Mouse (Mus musculus): ENCODE results near the gene Slc12a6. TPM values are rescaled to one million over a fixed set of nuclear protein-coding genes. Genes with fewer than 3 reads are reported as not detected.

The Slc12a6 gene
- polyA plus RNA-seq, 1 experiment: 115 TPM

GRCm38 (mm10) chr2:112378973-112379898 is 113.6 kb downstream of the Slc12a6 start, which contains the start of gene Katnbl1:
Katnbl1 (plus strand) TSS chr2:112379211.
- DNase-seq (ENCODE audit: extremely low spot score in 1 of 2, low spot score in 1 of 2): peak; percentile 63 to 93

- no peak for DNase-seq (ENCODE audit: extremely low spot score in 1 of 2, low spot score in 1 of 2)
Measured at GRCm38 (mm10) chr2:112380131-112380530, 114.5 kb downstream of the Slc12a6 start.

DNA sequence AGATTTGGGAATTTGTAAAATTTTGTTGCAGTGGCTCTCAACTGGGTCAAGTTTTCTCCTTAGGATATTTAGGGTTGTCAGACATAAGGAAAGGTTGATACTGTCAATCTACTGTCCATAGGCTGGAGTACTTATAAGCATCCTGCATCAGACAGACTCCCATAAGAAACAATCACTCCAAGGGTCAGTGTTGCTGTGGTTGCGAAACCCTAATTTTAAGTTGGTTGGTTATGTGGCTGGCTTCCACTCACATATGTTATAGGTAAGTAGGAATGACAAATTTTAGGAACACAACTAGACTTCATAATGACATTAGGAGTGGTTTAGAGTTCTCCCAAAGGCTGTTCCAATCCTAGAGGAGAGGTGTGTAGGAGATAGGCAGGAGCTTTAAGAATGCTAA is 115.6 kb downstream of the Slc12a6 start:
- DNase-seq (ENCODE audit: extremely low spot score in 1 of 2, low spot score in 1 of 2): no peak

- DNase-seq (ENCODE audit: extremely low spot score in 1 of 2, low spot score in 1 of 2): no peak
Measured at GRCm38 (mm10) chr2:112390843-112391242, 125.2 kb downstream of the Slc12a6 start.

- no peak for DNase-seq (ENCODE audit: extremely low spot score in 1 of 2, low spot score in 1 of 2)
Measured at GRCm38 (mm10) chr2:112391346-112392000, 125.8 kb downstream of the Slc12a6 start.

DNA sequence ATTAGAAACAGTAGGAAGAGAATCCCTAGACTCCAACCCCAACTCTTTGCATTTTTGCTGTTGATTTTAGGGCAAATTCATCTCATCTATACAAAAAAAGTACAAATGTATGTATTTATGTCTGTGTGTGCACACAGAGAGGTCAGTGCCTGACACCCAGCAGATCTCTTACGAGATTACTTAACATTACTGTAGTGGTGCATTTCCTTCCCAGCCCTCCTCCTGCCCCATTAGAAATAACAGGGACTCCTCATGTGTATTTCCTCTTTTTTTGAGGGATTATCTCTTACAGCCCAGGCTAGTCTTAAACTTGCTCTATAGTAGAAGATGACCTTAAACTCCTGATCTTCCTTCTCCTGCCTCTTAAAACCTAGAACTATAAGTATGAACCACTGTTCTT is 127.1 kb downstream of the Slc12a6 start:
- DNase-seq (ENCODE audit: extremely low spot score in 1 of 2, low spot score in 1 of 2): no peak

- DNase-seq (ENCODE audit: extremely low spot score in 1 of 2, low spot score in 1 of 2): no peak
Measured at GRCm38 (mm10) chr2:112393958-112394357, 128.3 kb downstream of the Slc12a6 start.

- no peak for DNase-seq (ENCODE audit: extremely low spot score in 1 of 2, low spot score in 1 of 2)
Measured at GRCm38 (mm10) chr2:112396649-112397048, 131.0 kb downstream of the Slc12a6 start.

DNA sequence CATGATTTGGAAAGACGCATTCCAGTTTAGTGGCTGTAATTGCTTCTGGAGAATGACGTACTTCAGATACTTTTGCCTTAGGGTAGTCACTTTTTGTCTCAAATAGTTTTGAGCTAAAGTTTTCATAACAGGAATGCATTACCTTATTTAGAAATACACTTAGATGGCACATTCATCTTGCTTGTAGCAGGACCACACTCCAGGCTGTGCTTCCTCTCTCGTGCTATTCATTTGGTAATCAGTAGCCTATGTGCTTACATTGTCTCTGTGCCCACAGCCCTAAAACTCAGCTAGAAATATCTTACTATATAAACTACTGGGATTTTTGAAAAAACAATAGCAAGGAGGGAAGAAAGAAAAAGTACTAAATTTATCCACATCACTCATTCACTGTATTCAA is 141.4 kb downstream of the Slc12a6 start:
- DNase-seq (ENCODE audit: extremely low spot score in 1 of 2, low spot score in 1 of 2): no peak

Other genes with a start within 250 kb of the Slc12a6 start
- not detected in 2 replicates for gene Olfr1311, start 241.4 kb upstream of the Slc12a6 start, polyA plus RNA-seq (2012; rRNA removed)
- not detected in 2 replicates for gene Olfr1312, start 215.6 kb upstream of the Slc12a6 start, polyA plus RNA-seq (2012; rRNA removed)
- gene Olfr1313, start 188.0 kb upstream of the Slc12a6 start, polyA plus RNA-seq (2012; rRNA removed): not detected in 2 replicates
- 0.06 TPM in 1 of 2 replicates, not detected in the other for gene Olfr1314, start 169.0 kb upstream of the Slc12a6 start, polyA plus RNA-seq (2012; rRNA removed)
- not detected in 2 replicates for gene Olfr1315-ps1, start 150.4 kb upstream of the Slc12a6 start, polyA plus RNA-seq (2012; rRNA removed)
- gene Olfr1316, start 130.8 kb upstream of the Slc12a6 start, polyA plus RNA-seq (2012; rRNA removed): 0.04 TPM in 1 of 2 replicates, not detected in the other
- gene Olfr1317, start 125.5 kb upstream of the Slc12a6 start, polyA plus RNA-seq (2012; rRNA removed): not detected in 2 replicates
- gene Olfr1318, start 111.6 kb upstream of the Slc12a6 start, polyA plus RNA-seq (2012; rRNA removed): not detected in 2 replicates
- gene Lpcat4, start 26.4 kb upstream of the Slc12a6 start, polyA plus RNA-seq (2012; rRNA removed): 245 and 291 TPM in 2 replicates
- 0.06 TPM in 1 of 2 replicates, not detected in the other for gene Nutm1, start 6.5 kb upstream of the Slc12a6 start, polyA plus RNA-seq (2012; rRNA removed)
- gene Nop10, start 3.9 kb upstream of the Slc12a6 start, polyA plus RNA-seq (2012; rRNA removed): 79.1 and 85.5 TPM in 2 replicates
- gene Gm21985, start 489 bp downstream of the Slc12a6 start, polyA plus RNA-seq (2012; rRNA removed): 0.18 TPM in 1 of 2 replicates, not detected in the other
- gene Emc4, start 102.2 kb downstream of the Slc12a6 start, polyA plus RNA-seq (2012; rRNA removed): 202 and 210 TPM in 2 replicates
- gene Katnbl1, start 113.4 kb downstream of the Slc12a6 start, polyA plus RNA-seq (2012; rRNA removed): 11.4 and 14.5 TPM in 2 replicates
- gene Emc7, start 189.2 kb downstream of the Slc12a6 start, polyA plus RNA-seq (2012; rRNA removed): 29.4 and 32.1 TPM in 2 replicates
- 0.06 and 0.12 TPM in 2 replicates for gene Chrm5, start 214.9 kb downstream of the Slc12a6 start, polyA plus RNA-seq (2012; rRNA removed)
- gene Aven, start 227.1 kb downstream of the Slc12a6 start, polyA plus RNA-seq (2012; rRNA removed): 8.7 and 9.1 TPM in 2 replicates

All from frontal cortex, adult 2 months (tissue).